Mouse (Mus musculus) heart, postnatal 14 days (tissue): ENCODE measurements at regions not wholly inside any gene's neighbourhood (a gene's known extent, or its start where the extent isn't known, plus 50 kb on each side); places are given as distances from the start of the nearest gene placed in this dataset.

Experiments used
- DNase-seq, 2 experiments: peaks; one replicate each; pipeline ENCODE4 v3.0.0; 2021 to 2022
- intact Hi-C: fragments of 180-260 bp; cut with DNase I; formaldehyde crosslinking; loops from one replicate; pipeline ENCODE4 v1.15.1; 2025

GRCm38 (mm10) chr5:112001742-112002701 lies 250.3 kb downstream of the Cryba4 start:
- intact Hi-C loops: no loop called here
- DNase-seq: peak; percentile 16 to 45

- intact Hi-C loops: no loop called here
- no peak for DNase-seq
Observed at GRCm38 (mm10) chr5:112002856-112003660, 249.3 kb downstream of the Cryba4 start.

GRCm38 (mm10) chr5:112004041-112004440 lies 248.3 kb downstream of the Cryba4 start:
- intact Hi-C loops: no loop called here
- DNase-seq: no peak

- DNase-seq: peak; percentile 38 to 51
- intact Hi-C loops: loop anchor here (10.0 kb wide), 1 partner anchor 598 kb away; the partner anchor contains the start of gene Mn1
Observed at GRCm38 (mm10) chr5:112012505-112013164, 239.7 kb downstream of the Cryba4 start.

GRCm38 (mm10) chr5:112018925-112019324 lies 233.4 kb downstream of the Cryba4 start:
- intact Hi-C loops: loop anchor here (10.0 kb wide), 1 partner anchor 604 kb away; the partner anchor contains the start of gene Mn1
- DNase-seq: peak; percentile 53 to 76

GRCm38 (mm10) chr5:112020882-112021281 lies 231.4 kb downstream of the Cryba4 start:
- peak; percentile 79 to 87 for DNase-seq

GRCm38 (mm10) chr5:112029955-112030354 lies 222.4 kb downstream of the Cryba4 start:
- intact Hi-C loops: no loop called here

More at GRCm38 (mm10) chr5:112020882-112021281, 231.4 kb downstream of the Cryba4 start:
- intact Hi-C loops: no loop called here

GRCm38 (mm10) chr5:112032036-112032435 lies 220.3 kb downstream of the Cryba4 start:
- no peak for DNase-seq
- intact Hi-C loops: no loop called here

More at GRCm38 (mm10) chr5:112029955-112030354, 222.4 kb downstream of the Cryba4 start:
- DNase-seq: no peak

GRCm38 (mm10) chr5:112035426-112035825 lies 216.9 kb downstream of the Cryba4 start:
- intact Hi-C loops: no loop called here
- no peak for DNase-seq

- intact Hi-C loops: no loop called here
- DNase-seq: no peak
Observed at GRCm38 (mm10) chr5:112037080-112037479, 215.2 kb downstream of the Cryba4 start.

- DNase-seq: no peak
Observed at GRCm38 (mm10) chr5:112039645-112040372, 212.5 kb downstream of the Cryba4 start.

GRCm38 (mm10) chr5:112040678-112041077 lies 211.6 kb downstream of the Cryba4 start:
- DNase-seq: no peak
- intact Hi-C loops: no loop called here

More at GRCm38 (mm10) chr5:112039645-112040372, 212.5 kb downstream of the Cryba4 start:
- intact Hi-C loops: no loop called here

- no peak for DNase-seq
- intact Hi-C loops: no loop called here
Observed at GRCm38 (mm10) chr5:112041285-112041684, 211.0 kb downstream of the Cryba4 start.

- no peak for DNase-seq
Observed at GRCm38 (mm10) chr5:112042236-112042635, 210.1 kb downstream of the Cryba4 start.

GRCm38 (mm10) chr5:112050046-112050782 lies 202.1 kb downstream of the Cryba4 start:
- no peak for DNase-seq
- intact Hi-C loops: no loop called here

More at GRCm38 (mm10) chr5:112042236-112042635, 210.1 kb downstream of the Cryba4 start:
- intact Hi-C loops: no loop called here

- DNase-seq: peak in 1 of 2 experiments; percentile 10
Observed at GRCm38 (mm10) chr5:112050906-112051305, 201.4 kb downstream of the Cryba4 start.

GRCm38 (mm10) chr5:112051786-112052185 lies 200.5 kb downstream of the Cryba4 start:
- DNase-seq: no peak
- intact Hi-C loops: no loop called here

More at GRCm38 (mm10) chr5:112050906-112051305, 201.4 kb downstream of the Cryba4 start:
- intact Hi-C loops: no loop called here

- DNase-seq: no peak
- intact Hi-C loops: no loop called here
Observed at GRCm38 (mm10) chr5:112053600-112054155, 198.6 kb downstream of the Cryba4 start.
